Mouse (Mus musculus) kidney, adult 9 months (tissue): ENCODE data around the gene Plce1.

Source experiments
- DNase-seq: peaks from one replicate; pipeline ENCODE4 v3.0.0; 2022

The Plce1 gene

GRCm38 (mm10) chr19:38745810-38746491 lies 265.0 kb downstream of the Plce1 start:
- no peak for DNase-seq

GRCm38 (mm10) chr19:38746492-38747014 lies 265.6 kb downstream of the Plce1 start:
- DNase-seq: no peak

GRCm38 (mm10) chr19:38750192-38750591 lies 269.3 kb downstream of the Plce1 start:
- no peak for DNase-seq

GRCm38 (mm10) chr19:38757161-38757560 lies 276.3 kb downstream of the Plce1 start:
- no peak for DNase-seq

GRCm38 (mm10) chr19:38758056-38758455 lies 277.1 kb downstream of the Plce1 start:
- DNase-seq: no peak

GRCm38 (mm10) chr19:38758685-38759472 lies 278.0 kb downstream of the Plce1 start:
- no peak for DNase-seq

GRCm38 (mm10) chr19:38760441-38760840 lies 279.5 kb downstream of the Plce1 start:
- DNase-seq: no peak

GRCm38 (mm10) chr19:38766306-38766705 lies 285.4 kb downstream of the Plce1 start:
- DNase-seq: no peak

- DNase-seq: peak; percentile 59
Measured at GRCm38 (mm10) chr19:38775548-38775947, 294.6 kb downstream of the Plce1 start.

- DNase-seq: no peak
Measured at GRCm38 (mm10) chr19:38778805-38779204, 297.9 kb downstream of the Plce1 start.

GRCm38 (mm10) chr19:38783542-38783941 lies 302.6 kb downstream of the Plce1 start:
- DNase-seq: no peak

GRCm38 (mm10) chr19:38787756-38788155 lies 306.8 kb downstream of the Plce1 start:
- DNase-seq: no peak

GRCm38 (mm10) chr19:38793563-38794045 lies 312.7 kb downstream of the Plce1 start:
- DNase-seq: no peak

GRCm38 (mm10) chr19:38796546-38796945 lies 315.6 kb downstream of the Plce1 start:
- no peak for DNase-seq

GRCm38 (mm10) chr19:38798291-38798690 lies 317.4 kb downstream of the Plce1 start:
- DNase-seq: no peak

GRCm38 (mm10) chr19:38798801-38799200 lies 317.9 kb downstream of the Plce1 start:
- DNase-seq: no peak

- no peak for DNase-seq
Measured at GRCm38 (mm10) chr19:38818191-38818590, 337.3 kb downstream of the Plce1 start.

- DNase-seq: peak; percentile 93
Measured at GRCm38 (mm10) chr19:38818766-38819426, 338.0 kb downstream of the Plce1 start, which contains the start of gene Noc3l. TSS of gene Noc3l (minus strand) at chr19:38819237.

GRCm38 (mm10) chr19:38819427-38819802 lies 338.5 kb downstream of the Plce1 start:
- DNase-seq: no peak

- no peak for DNase-seq
Measured at GRCm38 (mm10) chr19:38820186-38820804, 339.4 kb downstream of the Plce1 start.

GRCm38 (mm10) chr19:38833224-38833623 lies 352.3 kb downstream of the Plce1 start:
- DNase-seq: no peak
